Mouse (Mus musculus) cerebellum, adult 18-20 months (tissue): ENCODE data around the gene Pi16.
A peak's percentile ranks its signal among the peaks of the same experiment; 100 is the strongest.

Source experiments
- DNase-seq, 2 experiments: peaks; one replicate each; pipeline ENCODE4 v3.0.0; 2021

Gene Pi16

GRCm38 (mm10) chr17:29360761-29361221 is 43.3 kb downstream of the Pi16 start, which contains the start of gene Fgd2:
Gene Fgd2 (plus strand): TSS chr17:29360914.
- no peak for DNase-seq

DNA sequence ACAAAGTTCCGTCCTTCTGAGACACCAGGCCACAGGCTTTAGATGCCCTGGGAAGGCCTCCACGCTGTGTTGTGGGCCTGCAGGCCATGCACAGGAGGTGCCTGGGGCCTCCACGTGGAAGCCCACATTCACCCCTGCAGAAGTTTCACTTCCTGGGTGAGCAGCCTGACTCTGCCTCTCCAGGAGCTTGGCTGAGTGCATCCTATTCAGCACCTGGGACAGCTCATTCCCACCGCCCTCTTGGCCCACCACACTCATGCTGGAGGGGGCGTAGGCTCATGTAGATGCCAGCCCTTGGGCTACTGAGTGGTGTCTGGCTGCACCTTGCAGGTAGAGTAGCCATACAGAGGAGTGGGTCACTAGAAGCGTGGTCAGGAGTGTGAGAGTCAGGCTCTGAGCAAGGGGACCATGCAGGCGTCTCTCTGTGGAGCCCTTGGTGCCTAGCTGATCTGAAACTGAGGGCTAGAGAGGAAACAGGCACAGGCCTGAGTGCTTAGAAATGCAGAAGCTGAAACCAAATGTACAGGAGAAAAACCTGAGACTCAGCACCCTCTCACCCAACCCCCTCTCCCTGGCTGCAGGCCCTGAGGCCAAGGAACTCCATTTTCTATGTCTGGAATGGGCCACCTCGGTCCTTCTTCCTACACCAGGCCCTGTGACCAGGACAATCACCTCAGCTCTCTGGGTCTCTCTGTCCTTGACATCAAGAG is 44.7 kb downstream of the Pi16 start:
- DNase-seq: no peak

DNA sequence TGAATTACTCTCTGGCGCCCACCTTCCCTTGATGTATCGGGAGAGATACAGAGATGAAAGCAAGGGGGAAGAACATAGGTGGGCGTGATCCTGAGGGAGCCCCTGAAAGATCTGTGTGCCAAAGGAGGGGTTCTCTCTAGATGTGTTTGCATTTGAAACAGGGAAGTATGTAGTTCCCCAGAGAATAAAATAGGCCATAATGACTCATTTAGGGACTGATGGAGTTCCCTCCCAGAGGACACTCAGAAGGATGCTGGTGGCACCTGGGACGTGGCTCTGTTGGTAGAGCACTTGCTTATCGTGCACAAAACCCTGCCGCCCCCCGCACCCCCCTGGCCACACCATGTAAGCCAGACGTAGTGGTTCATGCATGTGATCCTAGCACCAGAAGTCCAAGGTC is 45.6 kb downstream of the Pi16 start:
- DNase-seq: no peak

DNA sequence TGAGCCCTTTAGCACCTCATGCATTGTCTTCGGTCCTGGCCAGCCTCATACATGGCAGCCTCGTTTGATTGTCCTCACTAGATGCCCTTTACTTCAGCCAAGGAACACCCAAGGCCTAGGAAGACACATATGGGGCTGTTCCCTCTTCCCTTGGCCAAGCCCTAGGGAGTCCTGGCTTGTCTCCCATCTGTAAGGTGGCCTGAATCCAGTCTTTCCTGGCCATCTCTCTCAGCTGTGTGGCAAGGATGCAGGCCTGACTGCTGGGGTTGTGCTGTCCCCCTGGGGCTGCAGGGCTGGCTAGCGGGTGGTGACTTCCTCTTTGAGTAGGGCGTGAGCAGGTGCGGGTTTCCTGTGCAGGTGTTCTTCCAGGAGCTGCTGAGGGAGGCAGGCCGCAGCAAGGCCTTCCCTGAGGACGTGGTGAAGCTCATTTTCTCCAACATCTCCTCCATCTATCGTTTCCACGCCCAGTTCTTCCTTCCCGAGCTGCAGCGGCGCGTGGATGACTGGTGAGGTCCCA is 47.7 kb downstream of the Pi16 start:
- DNase-seq: peak; percentile 52 to 56

- no peak for DNase-seq
Measured at GRCm38 (mm10) chr17:29368726-29369125, 51.2 kb downstream of the Pi16 start.

DNA sequence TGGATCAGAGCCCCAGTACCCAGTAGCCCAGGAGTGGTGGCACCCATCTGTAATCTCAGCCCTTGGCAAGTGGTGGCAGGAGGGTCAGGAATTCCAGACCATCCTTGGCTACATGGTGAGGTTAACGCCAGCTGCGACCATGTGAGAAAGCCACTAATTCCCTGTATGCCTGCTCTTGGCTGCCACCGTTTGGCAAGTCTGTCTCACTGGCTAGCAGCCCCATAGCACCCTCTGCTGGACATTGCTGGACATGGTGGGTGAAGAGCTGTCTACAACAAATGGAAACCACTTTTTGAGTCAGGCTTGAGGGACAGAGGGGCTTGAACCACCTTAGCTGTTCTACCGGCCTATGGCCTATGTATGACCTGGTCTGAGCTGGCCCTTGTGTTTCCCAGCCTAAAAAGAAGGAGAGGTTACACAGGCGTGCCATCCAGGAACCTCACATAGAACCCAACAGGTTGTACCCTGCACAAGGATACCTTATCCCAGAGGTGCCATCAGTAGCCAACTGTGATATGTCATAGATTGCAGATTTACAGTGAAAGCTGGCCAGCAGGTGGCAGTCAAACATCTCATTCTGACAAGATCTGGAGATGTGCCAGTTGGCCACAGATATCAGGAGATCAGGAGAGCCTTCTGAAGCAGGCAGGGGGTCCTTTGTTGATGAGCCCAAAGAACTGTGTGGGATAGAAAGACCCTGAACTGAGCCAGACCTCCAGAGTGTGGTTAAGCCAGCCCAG is 53.7 kb downstream of the Pi16 start:
- DNase-seq: peak; percentile 91 to 95

GRCm38 (mm10) chr17:29375871-29376270 is 58.4 kb downstream of the Pi16 start:
- DNase-seq: no peak

DNA sequence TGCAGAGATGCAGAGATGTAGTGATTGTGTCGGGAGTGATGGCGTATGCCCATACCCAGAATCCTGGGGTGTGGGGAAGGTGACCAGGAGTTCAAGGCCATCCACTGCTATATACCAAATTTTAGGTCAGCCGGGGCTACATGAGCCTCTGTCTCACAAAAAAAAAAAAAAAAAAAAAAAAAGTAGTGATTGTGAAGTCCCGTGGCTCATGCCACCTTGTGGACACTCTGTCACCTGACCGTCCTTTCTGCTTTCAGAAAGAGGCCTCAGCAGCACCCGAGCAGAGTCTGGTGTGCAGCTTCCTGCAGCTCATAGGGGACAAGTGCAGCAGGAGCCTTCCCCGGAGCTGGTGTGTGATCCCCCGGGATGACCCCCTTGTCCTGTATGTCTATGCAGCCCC is 60.6 kb downstream of the Pi16 start:
- DNase-seq: no peak
